Mouse (Mus musculus) hindbrain, embryonic 10.5 days (tissue): ENCODE results near the gene Wnt7a. TPM values are rescaled to one million over a fixed set of nuclear protein-coding genes. Genes with fewer than 3 reads are reported as not detected.
A peak's percentile ranks its signal among the peaks of the same experiment; 100 is the strongest.

Source experiments
- DNase-seq: peaks from one replicate; pipeline ENCODE4 v3.0.0-alpha.2; 2017; ENCODE audit warnings: low spot score
- H3K27ac ChIP-seq: fragments of 300-500 bp; sonication (generic); 2 replicates; pipeline ENCODE4 v1.5.1; 2016; ENCODE audit warnings: mild to moderate bottlenecking, moderate library complexity
- H3K27me3 ChIP-seq: fragments of 300-500 bp; sonication (generic); 2 replicates; pipeline ENCODE4 v1.6.1; 2016; ENCODE audit warnings: mild to moderate bottlenecking; ENCODE audit not compliant: poor library complexity, insufficient read depth, severe bottlenecking
- H3K36me3 ChIP-seq: fragments of 300-500 bp; sonication (generic); 2 replicates; pipeline ENCODE4 v1.6.1; 2016; ENCODE audit warnings: mild to moderate bottlenecking, moderate library complexity
- H3K4me1 ChIP-seq: fragments of 300-500 bp; sonication (generic); replicated peaks from 2 replicates; pipeline ENCODE4 v1.6.1; 2016; ENCODE audit warnings: mild to moderate bottlenecking
- H3K4me3 ChIP-seq: fragments of 300-500 bp; sonication (generic); 2 replicates; pipeline ENCODE4 v1.5.1; 2016; ENCODE audit warnings: mild to moderate bottlenecking, moderate library complexity
- H3K9me3 ChIP-seq: fragments of 300-500 bp; sonication (generic); 2 replicates; pipeline ENCODE4 v1.6.1; 2016; ENCODE audit warnings: mild to moderate bottlenecking, moderate library complexity
- WGBS: fragments of 180-500 bp; shearing (Covaris S2); methylation state at CpG from one replicate; pipeline ENCODE4 v1.1.7; 2016; 5-methylcytosine and 5-hydroxymethylcytosine counted together
- polyA plus RNA-seq: library from polyadenylated mRNA; unstranded; fragments of >200 nt; fragmentation: Nextera tagmentation; extraction: Ambion mirVana; gene quantifications from 2 replicates; pipeline ENCODE4 v1.2.1, GENCODE M21; 2016

Wnt7a gene
- polyA plus RNA-seq, 1 experiment from 2014 or later, result 10.0 TPM

- WGBS, result 48% methylated on average over 9 of the region's 9 CpGs
- H3K27ac ChIP-seq, result peak overlapping the region; percentile 88
- no peaks in the 10 kb centered on the region for H3K9me3 ChIP-seq
- no peak for DNase-seq
- peaks cover 57% of the 10 kb centered on the region for H3K4me1 ChIP-seq
- H3K27me3 ChIP-seq, result peaks cover 23% of the 10 kb centered on the region
- no peaks in the 10 kb centered on the region for H3K36me3 ChIP-seq
- no peak overlapping the region for H3K4me3 ChIP-seq
These were observed 61.5 kb downstream of the Wnt7a start for GRCm38 (mm10) chr6:91349620-91350019.

GRCm38 (mm10) chr6:91347721-91348120 lies 63.4 kb downstream of the Wnt7a start:
- peak; percentile 66 for DNase-seq
- no peak overlapping the region for H3K4me3 ChIP-seq
- H3K27ac ChIP-seq, result peak overlapping the region; percentile 88
- H3K9me3 ChIP-seq, result no peaks in the 10 kb centered on the region
- H3K36me3 ChIP-seq, result no peaks in the 10 kb centered on the region
- peaks cover 75% of the 10 kb centered on the region for H3K4me1 ChIP-seq
- WGBS, result 10% methylated on average over 7 of the region's 7 CpGs
- peaks cover 29% of the 10 kb centered on the region for H3K27me3 ChIP-seq

- H3K4me3 ChIP-seq, result no peak overlapping the region
- no peaks in the 10 kb centered on the region for H3K36me3 ChIP-seq
- H3K27ac ChIP-seq, result peak overlapping the region; percentile 88
- 22% methylated on average over 3 of the region's 3 CpGs for WGBS
- peak; percentile 35 for DNase-seq
- peaks cover 35% of the 10 kb centered on the region for H3K27me3 ChIP-seq
- H3K9me3 ChIP-seq, result no peaks in the 10 kb centered on the region
- peaks cover 75% of the 10 kb centered on the region for H3K4me1 ChIP-seq
These were observed 64.3 kb downstream of the Wnt7a start for GRCm38 (mm10) chr6:91346906-91347156.

GRCm38 (mm10) chr6:91346071-91346905 lies 64.9 kb downstream of the Wnt7a start:
- no peak overlapping the region for H3K4me3 ChIP-seq

GRCm38 (mm10) chr6:91345091-91345490 lies 66.1 kb downstream of the Wnt7a start:
- Histone ChIP-seq H3K4me1 (peaks cover 73% of the 10 kb centered on the region), H3K4me3 (no peak overlapping the region), H3K27ac (peak overlapping the region; percentile 88), H3K27me3 (peaks cover 36% of the 10 kb centered on the region), H3K36me3 (no peaks in the 10 kb centered on the region), H3K9me3 (no peaks in the 10 kb centered on the region)
- WGBS, result 41% methylated on average over 5 of the region's 5 CpGs
- DNase-seq, result peak; percentile 27

More at GRCm38 (mm10) chr6:91346071-91346905, 64.9 kb downstream of the Wnt7a start:
- peak overlapping the region; percentile 88 for H3K27ac ChIP-seq
- H3K9me3 ChIP-seq, result no peaks in the 10 kb centered on the region
- WGBS, result 18% methylated on average over 10 of the region's 10 CpGs
- H3K4me1 ChIP-seq, result peaks cover 75% of the 10 kb centered on the region
- H3K27me3 ChIP-seq, result peaks cover 39% of the 10 kb centered on the region
- no peaks in the 10 kb centered on the region for H3K36me3 ChIP-seq
- DNase-seq, result peak; percentile 86

GRCm38 (mm10) chr6:91339612-91340246 lies 71.4 kb downstream of the Wnt7a start:
- no peaks in the 10 kb centered on the region for H3K9me3 ChIP-seq
- H3K27me3 ChIP-seq, result peaks cover 30% of the 10 kb centered on the region
- no peak overlapping the region for H3K4me3 ChIP-seq
- 0 out of 2 replicates have a peak overlapping the region, but pooled peaks have one; percentile 41 for H3K27ac ChIP-seq
- no peaks in the 10 kb centered on the region for H3K36me3 ChIP-seq
- H3K4me1 ChIP-seq, result peaks cover 33% of the 10 kb centered on the region
- WGBS, result 78% methylated on average over 8 of the region's 8 CpGs
- DNase-seq, result no peak

GRCm38 (mm10) chr6:91335470-91335869 lies 75.7 kb downstream of the Wnt7a start:
- H3K4me3 ChIP-seq, result no peak overlapping the region
- DNase-seq, result no peak
- peak overlapping the region; percentile 6 for H3K27ac ChIP-seq
- 80% methylated on average over 1 of the region's 1 CpGs for WGBS
- peaks cover 29% of the 10 kb centered on the region for H3K4me1 ChIP-seq
- peaks cover 16% of the 10 kb centered on the region for H3K27me3 ChIP-seq
- no peaks in the 10 kb centered on the region for H3K9me3 ChIP-seq
- H3K36me3 ChIP-seq, result no peaks in the 10 kb centered on the region

GRCm38 (mm10) chr6:91331886-91332285 lies 79.3 kb downstream of the Wnt7a start:
- Histone ChIP-seq H3K4me3 (no peak overlapping the region), H3K9me3 (no peaks in the 10 kb centered on the region), H3K27ac (peak overlapping the region; percentile 71), H3K36me3 (no peaks in the 10 kb centered on the region), H3K27me3 (peaks cover 9% of the 10 kb centered on the region; the same call in 1 of the 2 replicates), H3K4me1 (peaks cover 17% of the 10 kb centered on the region)
- 79% methylated on average over 8 of the region's 8 CpGs for WGBS
- DNase-seq, result no peak

- DNase-seq, result no peak
- 87% methylated on average over 4 of the region's 4 CpGs for WGBS
These were observed 85.6 kb downstream of the Wnt7a start for GRCm38 (mm10) chr6:91325556-91325955.

GRCm38 (mm10) chr6:91324752-91325151 lies 86.4 kb downstream of the Wnt7a start:
- H3K27ac ChIP-seq, result no peak overlapping the region
- no peaks in the 10 kb centered on the region for H3K36me3 ChIP-seq
- no peaks in the 10 kb centered on the region for H3K9me3 ChIP-seq
- H3K27me3 ChIP-seq, result 0 out of 2 replicates have a peak, but pooled peaks cover 4% of the 10 kb centered on the region
- no peak overlapping the region for H3K4me3 ChIP-seq
- 72% methylated on average over 11 of the region's 11 CpGs for WGBS
- peaks cover 17% of the 10 kb centered on the region for H3K4me1 ChIP-seq
- DNase-seq, result no peak

More at GRCm38 (mm10) chr6:91325556-91325955, 85.6 kb downstream of the Wnt7a start:
- H3K27me3 ChIP-seq, result 0 out of 2 replicates have a peak, but pooled peaks cover 4% of the 10 kb centered on the region
- no peak overlapping the region for H3K27ac ChIP-seq
- no peak overlapping the region for H3K4me3 ChIP-seq
- peaks cover 17% of the 10 kb centered on the region for H3K4me1 ChIP-seq
- H3K9me3 ChIP-seq, result no peaks in the 10 kb centered on the region
- no peaks in the 10 kb centered on the region for H3K36me3 ChIP-seq

- DNase-seq, result no peak
- Histone ChIP-seq H3K36me3 (no peaks in the 10 kb centered on the region), H3K4me1 (peaks cover 17% of the 10 kb centered on the region), H3K4me3 (no peak overlapping the region), H3K27me3 (0 out of 2 replicates have a peak, but pooled peaks cover 4% of the 10 kb centered on the region), H3K9me3 (peaks cover 8% of the 10 kb centered on the region; the same call in 1 of the 2 replicates), H3K27ac (peak overlapping the region; percentile 23)
- 86% methylated on average over 9 of the region's 9 CpGs for WGBS
These were observed 89.0 kb downstream of the Wnt7a start for GRCm38 (mm10) chr6:91322001-91322772.
